Mouse (Mus musculus) neural tube, embryonic 13.5 days (tissue): ENCODE data around the gene Tk1. TPM values are rescaled to one million over a fixed set of nuclear protein-coding genes. Genes with fewer than 3 reads are reported as not detected.
A peak's percentile ranks its signal among the peaks of the same experiment; 100 is the strongest.
"Not testable (repeated sequence)": the region's sequence is repeated elsewhere in the genome, so short reads cannot be mapped to it uniquely, and the experiment has no call there.

Experiments used
- ATAC-seq: fragments of 200-750 bp; cut with Nextera tagmentation; 2 replicates; pipeline ENCODE4 v1.8.0; 2017; ENCODE audit warnings: low read depth, mild to moderate bottlenecking, moderate TSS enrichment, moderate library complexity
- H3K27ac ChIP-seq: fragments of 300-500 bp; sonication (generic); replicated peaks from 2 replicates; pipeline ENCODE4 v1.5.1; 2015; ENCODE audit warnings: moderate library complexity, mild to moderate bottlenecking, inconsistent platforms
- H3K27me3 ChIP-seq: fragments of 300-500 bp; sonication (generic); 2 replicates; pipeline ENCODE4 v1.6.1; 2015; ENCODE audit warnings: mild to moderate bottlenecking, inconsistent platforms
- H3K36me3 ChIP-seq: fragments of 300-500 bp; sonication (generic); 2 replicates; pipeline ENCODE4 v1.6.1; 2015; ENCODE audit warnings: mild to moderate bottlenecking, inconsistent platforms
- H3K4me1 ChIP-seq: fragments of 300-500 bp; sonication (generic); replicated peaks from 2 replicates; pipeline ENCODE4 v1.6.1; 2015; ENCODE audit warnings: inconsistent platforms
- H3K4me2 ChIP-seq: fragments of 300-500 bp; sonication (generic); 2 replicates; pipeline ENCODE4 v1.6.1; 2015; ENCODE audit warnings: inconsistent platforms, mild to moderate bottlenecking, moderate library complexity
- H3K4me3 ChIP-seq: fragments of 300-500 bp; sonication (generic); 2 replicates; pipeline ENCODE4 v1.5.1; 2015; ENCODE audit warnings: mild to moderate bottlenecking, inconsistent platforms
- H3K9ac ChIP-seq: fragments of 300-500 bp; sonication (generic); 2 replicates; pipeline ENCODE4 v1.6.1; 2015; ENCODE audit warnings: moderate library complexity, mild to moderate bottlenecking, inconsistent platforms
- H3K9me3 ChIP-seq: fragments of 300-500 bp; sonication (generic); 2 replicates; pipeline ENCODE4 v1.6.1; 2016; ENCODE audit warnings: inconsistent platforms
- WGBS: fragments of 180-500 bp; shearing (Covaris S2); methylation state at CpG from one replicate; pipeline ENCODE4 v1.1.7; 2015; 5-methylcytosine and 5-hydroxymethylcytosine counted together
- polyA plus RNA-seq: library from polyadenylated mRNA; unstranded; fragments of >200 nt; fragmentation: Nextera tagmentation; extraction: Ambion mirVana; gene quantifications from 2 replicates; pipeline ENCODE4 v1.2.1, GENCODE M21; 2015

Tk1 gene
- polyA plus RNA-seq, 1 experiment from 2014 or later, result 15.8 TPM

- H3K4me3 ChIP-seq, result no peak overlapping the region
- H3K9me3 ChIP-seq, result no peaks in the 10 kb centered on the region
- no peak overlapping the region for H3K27ac ChIP-seq
- no peak for ATAC-seq
- no peak overlapping the region for H3K9ac ChIP-seq
- no peaks in the 10 kb centered on the region for H3K27me3 ChIP-seq
- peaks cover 18% of the 10 kb centered on the region for H3K4me1 ChIP-seq
- H3K4me2 ChIP-seq, result no peak overlapping the region
- WGBS, result 93% methylated on average over 2 of the region's 2 CpGs
- H3K36me3 ChIP-seq, result no peaks in the 10 kb centered on the region
Measured at GRCm38 (mm10) chr11:117844997-117845396, 19.1 kb upstream of the Tk1 start.

GRCm38 (mm10) chr11:117843434-117843833, 17.5 kb upstream of the Tk1 start:
- Histone ChIP-seq H3K9me3 (no peaks in the 10 kb centered on the region), H3K36me3 (no peaks in the 10 kb centered on the region), H3K27ac (no peak overlapping the region), H3K27me3 (no peaks in the 10 kb centered on the region), H3K9ac (no peak overlapping the region), H3K4me3 (no peak overlapping the region), H3K4me2 (no peak overlapping the region), H3K4me1 (peaks cover 9% of the 10 kb centered on the region)
- no peak for ATAC-seq
- WGBS, result 86% methylated on average over 2 of the region's 2 CpGs

- no peak overlapping the region for H3K27ac ChIP-seq
- 0 out of 2 replicates have a peak, but pooled peaks cover 4% of the 10 kb centered on the region for H3K4me1 ChIP-seq
- H3K9ac ChIP-seq, result no peak overlapping the region
- no peak overlapping the region for H3K4me2 ChIP-seq
- H3K36me3 ChIP-seq, result no peaks in the 10 kb centered on the region
- H3K27me3 ChIP-seq, result no peaks in the 10 kb centered on the region
- H3K4me3 ChIP-seq, result no peak overlapping the region
- ATAC-seq, result no peak
- H3K9me3 ChIP-seq, result no peaks in the 10 kb centered on the region
- 65% methylated on average over 1 of the region's 1 CpGs for WGBS
Measured at GRCm38 (mm10) chr11:117840910-117841309, 15.0 kb upstream of the Tk1 start.

- Histone ChIP-seq H3K4me3 (no peak overlapping the region), H3K36me3 (no peaks in the 10 kb centered on the region), H3K4me1 (0 out of 2 replicates have a peak, but pooled peaks cover 4% of the 10 kb centered on the region), H3K9me3 (no peaks in the 10 kb centered on the region), H3K27me3 (no peaks in the 10 kb centered on the region), H3K4me2 (no peak overlapping the region), H3K9ac (no peak overlapping the region), H3K27ac (no peak overlapping the region)
- 77% methylated on average over 1 of the region's 1 CpGs for WGBS
- no peak for ATAC-seq
Measured at GRCm38 (mm10) chr11:117839021-117839420, 13.1 kb upstream of the Tk1 start.

GRCm38 (mm10) chr11:117838572-117838971, 12.7 kb upstream of the Tk1 start:
- H3K9me3 ChIP-seq, result no peaks in the 10 kb centered on the region
- no peaks in the 10 kb centered on the region for H3K27me3 ChIP-seq
- H3K9ac ChIP-seq, result no peak overlapping the region
- H3K27ac ChIP-seq, result no peak overlapping the region
- ATAC-seq, result no peak
- 0 out of 2 replicates have a peak, but pooled peaks cover 4% of the 10 kb centered on the region for H3K4me1 ChIP-seq
- H3K4me3 ChIP-seq, result no peak overlapping the region
- H3K36me3 ChIP-seq, result no peaks in the 10 kb centered on the region
- 77% methylated on average over 2 of the region's 2 CpGs for WGBS
- no peak overlapping the region for H3K4me2 ChIP-seq

- Histone ChIP-seq H3K36me3 (no peaks in the 10 kb centered on the region), H3K4me1 (peaks cover 12% of the 10 kb centered on the region), H3K27me3 (no peaks in the 10 kb centered on the region), H3K9ac (no peak overlapping the region), H3K9me3 (no peaks in the 10 kb centered on the region), H3K4me2 (peak overlapping the region; percentile 45), H3K27ac (no peak overlapping the region), H3K4me3 (no peak overlapping the region; the same call in 1 of the 2 replicates)
- 28% methylated on average over 13 of the region's 13 CpGs for WGBS
- ATAC-seq, result no peak
Measured at GRCm38 (mm10) chr11:117836306-117836705, 10.4 kb upstream of the Tk1 start.

GRCm38 (mm10) chr11:117834086-117834485, 8.2 kb upstream of the Tk1 start:
- Histone ChIP-seq H3K4me1 (peaks cover 30% of the 10 kb centered on the region), H3K9ac (no peak overlapping the region), H3K27ac (no peak overlapping the region), H3K27me3 (no peaks in the 10 kb centered on the region), H3K4me2 (no peak overlapping the region), H3K4me3 (no peak overlapping the region), H3K9me3 (no peaks in the 10 kb centered on the region), H3K36me3 (no peaks in the 10 kb centered on the region)
- no peak for ATAC-seq
- 94% methylated on average over 8 of the region's 8 CpGs for WGBS

- peaks cover 35% of the 10 kb centered on the region for H3K4me1 ChIP-seq
- H3K4me3 ChIP-seq, H3K27me3 ChIP-seq, H3K4me2 ChIP-seq, H3K9ac ChIP-seq, H3K36me3 ChIP-seq, ATAC-seq, H3K27ac ChIP-seq, H3K9me3 ChIP-seq: not testable (repeated sequence)
- 85% methylated on average over 4 of the region's 6 CpGs for WGBS
Measured at GRCm38 (mm10) chr11:117833509-117833908, 7.6 kb upstream of the Tk1 start.

- Histone ChIP-seq H3K27me3 (no peaks in the 10 kb centered on the region), H3K9me3 (no peaks in the 10 kb centered on the region), H3K9ac (peak overlapping the region; percentile 59), H3K4me2 (peak overlapping the region; percentile 58), H3K27ac (peak overlapping the region; percentile 52), H3K36me3 (no peaks in the 10 kb centered on the region), H3K4me3 (peak overlapping the region; percentile 39), H3K4me1 (peaks cover 47% of the 10 kb centered on the region)
- WGBS, result 18% methylated on average over 28 of the region's 28 CpGs
- ATAC-seq, result peak; percentile 73
Measured at GRCm38 (mm10) chr11:117832086-117832969, 6.4 kb upstream of the Tk1 start.

GRCm38 (mm10) chr11:117830401-117830800, 4.5 kb upstream of the Tk1 start:
- Histone ChIP-seq H3K4me2 (no peak overlapping the region), H3K27ac (no peak overlapping the region; the same call in 1 of the 2 replicates), H3K27me3 (no peaks in the 10 kb centered on the region), H3K4me3 (no peak overlapping the region), H3K9me3 (no peaks in the 10 kb centered on the region), H3K36me3 (no peaks in the 10 kb centered on the region), H3K4me1 (peaks cover 59% of the 10 kb centered on the region), H3K9ac (no peak overlapping the region)
- ATAC-seq, result no peak
- 72% methylated on average over 9 of the region's 9 CpGs for WGBS

GRCm38 (mm10) chr11:117829671-117830215, 3.9 kb upstream of the Tk1 start:
- 84% methylated on average over 2 of the region's 2 CpGs for WGBS
- Histone ChIP-seq H3K27ac (peak overlapping the region; percentile 50; the same call in 1 of the 2 replicates), H3K4me2 (no peak overlapping the region), H3K4me1 (peaks cover 66% of the 10 kb centered on the region), H3K36me3 (no peaks in the 10 kb centered on the region), H3K9ac (no peak overlapping the region), H3K27me3 (no peaks in the 10 kb centered on the region), H3K9me3 (no peaks in the 10 kb centered on the region), H3K4me3 (no peak overlapping the region)
- ATAC-seq, result no peak

- Histone ChIP-seq H3K9ac (0 out of 2 replicates have a peak overlapping the region, but pooled peaks have one; percentile 0), H3K4me3 (no peak overlapping the region), H3K4me2 (no peak overlapping the region), H3K27me3 (no peaks in the 10 kb centered on the region), H3K4me1 (peaks cover 72% of the 10 kb centered on the region), H3K36me3 (no peaks in the 10 kb centered on the region), H3K27ac (peak overlapping the region; percentile 50; the same call in 1 of the 2 replicates), H3K9me3 (no peaks in the 10 kb centered on the region)
- 51% methylated on average over 9 of the region's 9 CpGs for WGBS
- ATAC-seq, result no peak
Measured at GRCm38 (mm10) chr11:117828888-117829604, 3.2 kb upstream of the Tk1 start.
